ENCODE assay signal across 8 mouse cellular contexts in the genomic region with DNA sequence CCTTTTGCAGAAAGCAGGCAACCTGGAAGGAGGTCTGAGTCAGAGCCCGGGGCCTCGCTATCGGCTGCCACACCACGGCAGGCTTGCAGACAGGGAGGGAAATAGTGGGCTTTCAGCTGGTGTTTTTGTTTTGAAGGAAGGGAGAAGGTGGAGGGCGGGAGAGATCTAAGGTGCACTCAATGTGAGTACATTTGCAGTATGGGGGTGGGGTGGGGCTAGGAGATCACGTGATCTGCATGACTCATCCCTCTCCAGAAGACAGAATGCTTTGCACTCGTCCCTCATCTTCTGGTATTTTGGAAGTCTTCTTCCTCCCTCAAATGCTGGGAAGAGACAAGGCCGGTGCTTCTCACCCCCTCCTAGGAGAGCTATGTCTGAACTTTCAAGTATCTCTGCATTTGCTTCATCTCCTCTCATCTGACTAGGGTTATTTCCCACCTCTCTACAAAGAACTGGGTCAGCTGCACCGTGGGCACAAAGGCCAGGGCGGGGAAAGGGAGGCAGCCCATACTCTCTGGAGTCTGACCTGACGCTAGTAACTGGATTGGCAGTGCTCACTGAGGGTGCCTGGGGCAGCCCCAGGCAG.
DNase-seq lines count a peak whose midpoint lies in the region.

No protein-coding gene starts in this region.

- DNase-seq in left cerebral cortex, adult 18-20 months (ENCODE audit: low spot score in 2 of 2), result peak; percentile 75
- no peak for DNase-seq in left cerebral cortex, postnatal 4 days
- peak; percentile 60 for DNase-seq in Muller cell, postnatal 12 days (ENCODE audit: inconsistent ontology term)
- peak; percentile 72 for DNase-seq in induced T-regulatory cell, adult 2 months (ENCODE audit: low read depth)
- DNase-seq in right cerebral cortex, postnatal 14 days, result peak; percentile 49
- no peak for DNase-seq in gastrocnemius, postnatal 10 days
- no peak for DNase-seq in kidney, postnatal 25 days
- DNase-seq in ovary, adult 18-20 months (ENCODE audit: low spot score), result no peak

- intact Hi-C loops in left cerebral cortex, postnatal 4 days (cut with DNase I), result loop anchor here (10.0 kb wide), 1 partner anchor 201 kb away; no protein-coding TSS in a partner anchor

Comparison
In these comparisons a context has a peak if more than half of its experiments do, and no peak if none do; other contexts are left out.
1. DNase-seq: peak in left cerebral cortex, adult 18-20 months (2 of 2), Muller cell, postnatal 12 days (single experiment), induced T-regulatory cell, adult 2 months (single experiment) and right cerebral cortex, postnatal 14 days (single experiment); none in left cerebral cortex, postnatal 4 days (single experiment), gastrocnemius, postnatal 10 days (single experiment), kidney, postnatal 25 days (0 of 2) and ovary, adult 18-20 months (single experiment).